Mouse (Mus musculus) neutrophil, adult 5-6 weeks (primary cell): ENCODE results near the gene Gtf2a1. TPM values are rescaled to one million over a fixed set of nuclear protein-coding genes. Genes with fewer than 3 reads are reported as not detected.

Experiments used
- total RNA-seq: library from RNA; stranded (forward); fragments of 200-1000 nt; gene quantifications from 2 replicates; pipeline ENCODE4 v1.2.3, GENCODE M21; 2017

Gtf2a1 gene
- total RNA-seq, 1 experiment from 2014 or later, result 43.3 TPM

Other genes starting within 250 kb of the Gtf2a1 start
- gene Cep128, start 206.1 kb downstream of the Gtf2a1 start, total RNA-seq, result 18.7 and 19.3 TPM in 2 replicates
- 0.12 and 0.93 TPM in 2 replicates for gene Tshr, start 205.9 kb downstream of the Gtf2a1 start, total RNA-seq
- 12.8 and 18.2 TPM in 2 replicates for gene Ston2, start 197.9 kb upstream of the Gtf2a1 start, total RNA-seq